Mouse (Mus musculus) heart, adult 2 months (tissue): ENCODE results near the gene Ptn.

ENCODE experiments used
- CTCF ChIP-seq: fragments of 200-600 bp; IDR thresholded peaks from 2 replicates; pipeline ENCODE4 v1.8.1; 2022; ENCODE audit warnings: antibody characterized with exemption, mild to moderate bottlenecking, moderate library complexity
- POLR2A ChIP-seq: fragments of 200-500 bp; IDR thresholded peaks from 2 replicates; pipeline ENCODE4 v1.6.1; 2011; ENCODE audit warnings: mild to moderate bottlenecking, low read depth, low read length, control low read depth; ENCODE audit not compliant: insufficient read depth

GRCm38 (mm10) chr6:36739811-36740210 lies 70.2 kb downstream of the Ptn start:
- TF ChIP-seq POLR2A (no peak), CTCF (no peak)
